Mouse (Mus musculus) kidney, postnatal 36 days (tissue): ENCODE measurements around the gene Vps35l.

ENCODE experiments used
- DNase-seq, 2 experiments: peaks; one replicate each; pipeline ENCODE4 v3.0.0; 2021 to 2022; ENCODE audit warnings: mixed read lengths in 2 of 2

The Vps35l gene

GRCm38 (mm10) chr7:118738730-118739129 is 1.3 kb upstream of the Vps35l start:
- DNase-seq = no peak

DNA sequence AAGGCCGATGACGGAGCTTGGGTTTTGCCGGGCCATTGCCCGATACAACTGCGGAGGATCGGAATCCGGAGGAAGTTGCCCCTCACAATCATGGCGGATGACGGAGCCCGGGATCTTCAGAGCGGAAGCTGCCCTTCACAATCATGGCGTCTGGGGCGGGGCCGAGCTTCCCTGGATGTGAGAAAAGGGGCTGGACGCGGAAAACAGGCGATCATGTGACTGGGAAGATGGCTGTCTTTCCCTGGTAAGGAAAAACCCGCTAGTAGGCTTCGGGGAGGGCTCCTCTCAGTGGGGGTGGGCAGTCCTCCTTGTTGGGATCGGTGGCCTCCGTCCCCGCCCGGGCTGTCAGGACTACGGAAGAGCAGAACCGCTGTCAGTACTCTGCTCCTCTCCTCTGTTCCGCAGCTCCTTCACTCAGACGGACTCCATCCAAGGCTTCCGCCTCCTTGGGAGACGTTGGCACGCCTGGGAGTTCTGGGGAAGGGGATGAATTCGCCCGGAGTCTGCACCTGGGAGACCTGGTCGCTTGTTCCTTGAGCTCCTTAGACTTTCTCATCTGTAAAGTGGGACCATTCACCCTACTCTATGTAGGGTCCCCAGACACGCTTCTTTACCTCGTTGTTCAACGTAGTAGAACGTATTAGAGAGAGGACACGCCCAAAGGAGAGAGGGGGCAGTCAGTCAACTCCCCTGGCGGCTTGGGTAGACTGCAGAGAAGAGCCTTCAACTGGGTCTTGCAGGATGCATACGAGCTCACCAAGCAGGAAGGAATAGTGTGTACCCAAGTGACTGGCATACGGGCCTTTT is 709 bp downstream of the Vps35l start:
- DNase-seq = peak; percentile 98 to 99

- DNase-seq = no peak
Observed at GRCm38 (mm10) chr7:118742278-118742677, 2.3 kb downstream of the Vps35l start.

- DNase-seq = no peak
Observed at GRCm38 (mm10) chr7:118744766-118745165, 4.7 kb downstream of the Vps35l start.

DNA sequence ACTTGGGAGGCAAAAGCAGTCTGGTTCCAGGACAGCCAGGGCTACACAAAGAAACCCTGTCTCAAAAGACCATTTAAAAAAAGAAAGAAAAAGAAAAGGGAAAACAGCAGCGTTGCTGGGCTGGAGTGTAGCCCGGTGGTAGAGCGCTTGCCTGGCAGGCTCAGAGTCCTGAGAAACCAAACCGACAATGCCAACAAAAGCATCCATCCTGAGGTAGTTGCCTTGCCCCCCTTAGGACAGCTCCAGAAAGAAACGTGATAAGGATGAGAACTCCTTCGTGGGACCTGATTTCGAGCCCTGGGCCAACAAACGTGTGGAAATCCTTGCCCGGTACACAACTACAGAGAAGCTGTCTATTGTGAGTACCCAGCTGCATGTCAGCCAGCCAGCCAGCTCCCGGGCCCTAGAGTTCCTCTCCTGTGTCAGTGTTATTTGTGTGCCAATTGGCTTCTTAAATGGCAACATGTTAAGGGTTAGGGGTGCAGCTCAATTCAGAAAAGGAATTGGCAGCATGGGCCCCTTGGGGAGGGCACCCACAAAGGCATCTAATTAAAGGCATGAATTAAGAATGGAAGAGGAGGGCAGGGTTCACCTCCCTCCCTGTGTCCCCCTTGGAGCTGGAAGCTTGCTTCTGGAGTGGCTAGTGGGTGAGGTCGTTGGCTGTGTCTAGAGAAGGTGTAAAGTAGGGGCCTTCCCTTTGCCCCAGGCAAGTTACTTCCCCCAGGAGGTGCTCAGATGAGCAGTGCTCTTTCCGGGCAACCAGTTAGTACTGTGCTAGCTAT is 8.1 kb downstream of the Vps35l start:
- no peak for DNase-seq

DNA sequence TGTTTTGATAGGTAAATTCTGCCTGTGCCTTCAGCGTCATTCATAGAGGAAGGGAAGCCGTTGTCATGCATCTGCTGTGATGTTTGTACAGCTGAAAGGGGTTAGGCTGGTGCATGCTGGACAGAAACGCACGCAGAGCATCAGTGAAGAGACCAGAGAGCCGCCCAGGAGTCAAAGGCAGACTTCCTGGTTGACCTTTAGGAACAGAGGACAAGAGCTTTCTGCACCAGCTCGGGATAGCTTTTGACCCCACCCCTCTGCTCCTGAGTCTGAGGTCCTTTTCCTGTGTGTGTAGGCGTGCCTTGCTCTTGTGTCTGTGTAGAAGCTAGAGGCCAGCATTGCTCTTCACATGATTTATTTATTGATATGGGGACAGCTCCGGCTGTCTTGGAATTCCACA is 9.7 kb downstream of the Vps35l start:
- DNase-seq = no peak

GRCm38 (mm10) chr7:118751625-118752024 is 11.6 kb downstream of the Vps35l start:
- no peak for DNase-seq

DNA sequence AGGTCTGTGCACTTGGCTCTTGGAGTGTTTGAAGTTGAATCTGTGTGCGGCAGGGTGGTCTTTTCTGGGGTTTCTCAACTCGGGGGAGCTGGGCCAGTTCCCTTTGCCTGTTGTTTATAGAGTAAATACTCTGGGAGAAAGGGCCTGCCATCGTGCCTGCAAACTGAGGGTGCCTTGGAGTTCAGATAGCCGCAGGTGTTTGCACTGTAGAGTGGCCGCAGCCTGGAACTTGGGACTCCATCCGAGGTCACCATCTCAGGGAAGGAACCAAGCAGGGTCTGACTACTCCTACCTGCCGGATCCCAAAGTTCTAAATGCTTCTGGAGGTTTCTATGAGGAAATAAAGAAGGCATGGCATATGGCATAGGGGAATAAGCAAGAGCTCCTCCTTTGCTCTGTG is 15.7 kb downstream of the Vps35l start:
- no peak for DNase-seq

- DNase-seq = no peak
Observed at GRCm38 (mm10) chr7:118756490-118757265, 16.7 kb downstream of the Vps35l start.

DNA sequence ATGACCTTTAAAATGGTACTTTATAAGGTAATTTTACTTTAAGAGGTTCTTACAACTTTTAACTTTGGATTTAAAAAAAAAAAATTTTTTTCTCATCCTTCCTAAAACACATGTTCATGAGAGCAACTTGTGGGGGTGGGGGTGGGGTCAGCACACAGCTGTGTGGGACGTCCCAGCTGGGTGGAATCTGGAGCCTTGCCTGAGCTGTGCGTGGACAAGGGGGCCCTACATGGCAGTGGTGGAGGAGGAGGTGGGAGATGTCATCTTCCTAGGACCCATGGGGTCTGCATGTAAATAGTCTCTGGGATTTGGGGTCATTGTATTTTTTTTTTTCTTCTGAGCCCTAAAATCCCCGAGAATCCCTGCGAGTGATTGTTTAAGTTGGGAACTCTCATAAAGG is 18.3 kb downstream of the Vps35l start:
- DNase-seq = no peak

DNA sequence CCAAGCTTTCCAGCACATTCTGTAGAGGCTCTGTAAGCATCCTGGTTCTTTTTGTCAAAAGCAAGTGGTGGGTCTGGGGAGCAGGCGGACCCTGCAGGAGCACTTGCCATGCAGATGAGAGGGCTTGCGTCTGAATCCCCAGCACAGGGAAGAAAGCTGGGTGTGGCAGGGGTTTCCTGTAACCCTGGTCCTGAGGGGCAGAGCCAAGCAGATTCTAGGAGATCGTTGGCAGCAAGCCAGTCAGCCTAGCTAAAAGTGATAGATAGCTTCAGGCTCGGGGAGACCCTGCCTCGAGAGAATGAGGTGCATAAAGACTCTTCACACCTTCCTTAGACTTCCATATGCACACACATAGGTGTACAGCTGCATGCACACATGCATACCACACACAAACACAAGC is 19.3 kb downstream of the Vps35l start:
- no peak for DNase-seq

- DNase-seq = peak; percentile 11 to 38
Observed at GRCm38 (mm10) chr7:118763939-118764338, 23.9 kb downstream of the Vps35l start.

DNA sequence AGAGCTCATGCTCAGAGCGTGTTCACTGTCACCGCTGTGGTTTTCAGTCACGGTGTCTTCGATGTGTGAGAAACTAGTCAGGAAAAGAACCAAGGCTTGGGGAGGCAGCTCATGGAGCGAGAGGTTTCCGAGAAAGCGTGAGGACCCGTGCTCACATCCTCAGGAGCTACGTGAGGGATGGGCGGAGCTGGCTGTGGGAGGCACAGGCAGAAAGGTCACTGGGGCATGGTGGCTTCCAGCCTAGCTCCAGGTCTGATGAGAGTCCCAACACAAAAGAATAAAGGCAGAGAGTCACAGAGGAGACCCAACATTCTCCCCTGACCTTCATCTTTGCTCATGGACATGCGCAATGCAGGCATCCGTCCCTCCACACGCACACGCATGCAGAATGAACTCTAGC is 24.7 kb downstream of the Vps35l start:
- DNase-seq = peak; percentile 46 to 55

GRCm38 (mm10) chr7:118765604-118766003 is 25.6 kb downstream of the Vps35l start:
- peak; percentile 54 to 59 for DNase-seq

DNA sequence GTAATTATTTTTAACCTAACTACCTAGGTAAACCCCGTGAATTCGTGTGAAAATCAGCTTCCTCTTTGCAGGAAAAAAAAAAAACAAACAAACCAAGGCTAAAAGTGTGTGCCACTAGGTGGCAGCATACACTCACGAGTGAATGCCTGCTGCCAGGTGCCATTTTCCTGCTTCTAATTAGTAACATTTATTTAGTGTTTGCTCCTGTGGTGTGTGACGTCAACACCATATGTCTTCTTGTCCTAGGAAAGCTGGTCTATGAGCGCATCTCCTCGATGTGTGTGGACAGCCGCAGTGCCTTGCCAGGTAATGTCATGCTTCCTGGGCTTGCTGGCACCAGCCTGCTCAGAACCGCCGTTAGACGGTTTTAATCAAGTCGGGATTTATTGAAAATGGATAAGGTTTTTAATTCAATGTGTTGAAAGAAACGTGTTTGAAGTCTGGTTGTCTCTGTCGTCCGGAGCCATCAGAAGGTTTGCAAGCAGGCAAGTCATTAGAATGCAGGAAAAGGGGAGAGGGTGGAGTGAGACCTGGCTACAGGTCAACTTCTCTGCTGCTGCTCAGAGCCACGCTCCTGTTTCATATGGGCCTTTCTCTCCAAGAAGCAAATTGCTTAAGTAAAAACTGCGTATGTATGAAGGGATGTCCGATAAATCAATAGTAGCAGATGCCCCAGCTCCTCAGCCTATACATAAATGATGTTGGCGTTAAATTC is 26.2 kb downstream of the Vps35l start:
- peak; percentile 67 to 83 for DNase-seq

DNA sequence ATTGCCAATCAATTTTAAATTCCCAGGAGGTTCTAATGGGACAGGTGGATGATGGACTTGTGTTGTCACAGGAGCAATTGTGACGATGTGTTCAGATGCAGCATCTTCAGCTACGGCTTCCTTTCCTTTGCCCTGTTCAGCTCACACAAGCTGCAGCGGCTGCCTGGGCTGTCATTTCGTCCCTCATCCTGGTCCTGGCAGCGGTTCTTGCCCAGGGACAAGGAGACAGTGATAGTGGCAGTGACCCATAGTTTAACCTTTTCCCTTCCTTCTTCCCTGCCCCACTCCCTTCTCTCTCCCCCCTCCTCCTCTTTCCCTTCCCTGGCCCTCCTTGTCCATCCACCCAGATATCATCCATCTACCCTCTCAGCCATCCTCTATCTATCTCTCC is 26.8 kb downstream of the Vps35l start:
- DNase-seq = no peak

- peak in 1 of 2 experiments; percentile 12 for DNase-seq
Observed at GRCm38 (mm10) chr7:118769208-118769607, 29.2 kb downstream of the Vps35l start.

- no peak for DNase-seq
Observed at GRCm38 (mm10) chr7:118769655-118770054, 29.6 kb downstream of the Vps35l start.

DNA sequence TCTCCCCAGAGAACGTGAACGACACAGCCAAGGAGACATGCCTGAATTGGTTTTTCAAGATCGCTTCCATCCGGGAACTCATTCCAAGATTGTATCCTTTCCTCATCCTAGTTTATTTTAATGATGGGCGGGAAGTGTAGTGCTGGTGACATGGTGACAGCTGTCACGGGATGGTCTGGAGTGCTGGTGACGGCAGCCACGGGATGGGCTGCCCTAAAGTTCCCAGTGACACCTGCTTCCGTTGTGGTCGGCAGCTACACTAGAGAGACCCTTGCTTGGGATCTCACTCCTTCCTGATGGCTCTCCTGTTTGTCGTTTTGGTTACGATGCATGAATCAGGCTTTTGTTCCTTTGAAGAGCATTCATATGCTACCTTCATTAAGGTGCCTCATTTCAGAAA is 33.0 kb downstream of the Vps35l start:
- no peak for DNase-seq

DNA sequence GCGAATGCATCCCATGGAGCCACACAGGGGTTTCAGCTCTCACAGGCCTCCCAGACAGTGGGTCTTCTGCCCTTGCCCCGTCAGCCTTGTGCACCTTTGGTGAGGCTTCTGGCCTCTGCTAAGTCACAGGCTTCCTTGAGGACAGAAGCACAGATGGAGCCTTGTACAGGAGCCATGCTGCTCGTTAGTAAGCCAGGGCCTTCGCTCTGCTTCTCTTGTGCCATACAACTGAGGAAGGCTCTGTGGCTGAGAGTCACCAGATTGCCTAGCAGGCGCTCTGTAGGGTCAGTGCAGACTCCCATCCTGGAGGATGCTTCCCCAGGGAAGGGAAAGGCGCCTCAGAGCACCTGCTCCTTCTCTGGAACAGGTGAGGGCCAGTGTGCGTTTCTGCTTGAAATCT is 36.0 kb downstream of the Vps35l start:
- DNase-seq = no peak

GRCm38 (mm10) chr7:118776491-118776890 is 36.5 kb downstream of the Vps35l start:
- DNase-seq = no peak

DNA sequence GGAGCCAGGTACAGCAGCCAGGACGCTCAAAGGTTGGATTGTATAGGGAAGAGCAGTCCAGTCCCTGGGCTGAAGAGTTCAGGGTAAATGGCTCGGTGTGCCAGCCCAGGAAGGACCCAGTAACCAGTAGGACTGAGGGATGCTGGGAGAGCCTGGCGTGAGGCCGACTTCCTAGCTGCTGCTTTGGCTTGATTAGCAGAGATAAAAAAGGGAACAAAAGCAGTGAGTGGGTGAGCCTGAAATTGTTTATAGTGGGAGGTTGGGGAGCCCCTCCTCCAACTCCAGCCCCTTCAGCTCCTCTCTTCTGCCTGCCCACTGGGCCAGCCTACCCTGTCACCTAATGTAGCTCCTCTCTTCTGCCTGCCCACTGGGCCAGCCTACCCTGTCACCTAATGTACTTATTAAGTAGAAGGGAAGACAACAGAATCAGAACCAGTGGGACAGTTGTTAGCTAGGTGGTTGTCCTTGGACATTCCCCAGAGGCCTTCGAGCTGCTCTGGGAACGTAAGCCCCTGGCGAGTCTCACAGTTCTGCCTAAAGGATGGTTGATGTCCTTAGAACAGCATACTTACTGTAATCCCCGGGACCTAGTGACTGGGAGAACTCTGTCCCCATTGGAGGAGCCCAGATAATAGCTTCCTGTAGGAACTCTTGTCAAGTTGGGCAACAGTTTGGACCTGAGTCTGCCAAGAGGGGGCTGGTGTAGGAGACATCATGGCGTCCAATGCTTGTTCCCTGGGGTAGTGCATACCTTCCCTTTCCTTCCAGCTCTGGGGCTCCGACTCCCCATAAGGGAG is 37.8 kb downstream of the Vps35l start:
- DNase-seq = no peak
